Mouse (Mus musculus) CD4-positive, CD25-positive, alpha-beta regulatory T cell, adult 2 months (primary cell): Measurements from ENCODE around the gene Zcchc7.
A peak's percentile ranks its signal among the peaks of the same experiment; 100 is the strongest.

Source experiments
- DNase-seq: peaks from one replicate; pipeline ENCODE4 v3.0.0-alpha.2; 2012; ENCODE audit warnings: low read depth, low spot score

Gene Zcchc7

GRCm38 (mm10) chr4:44755553-44756133 lies at the start of gene Zcchc7:
Gene Zcchc7 (plus strand): TSS chr4:44755877.
- DNase-seq: no peak

DNA sequence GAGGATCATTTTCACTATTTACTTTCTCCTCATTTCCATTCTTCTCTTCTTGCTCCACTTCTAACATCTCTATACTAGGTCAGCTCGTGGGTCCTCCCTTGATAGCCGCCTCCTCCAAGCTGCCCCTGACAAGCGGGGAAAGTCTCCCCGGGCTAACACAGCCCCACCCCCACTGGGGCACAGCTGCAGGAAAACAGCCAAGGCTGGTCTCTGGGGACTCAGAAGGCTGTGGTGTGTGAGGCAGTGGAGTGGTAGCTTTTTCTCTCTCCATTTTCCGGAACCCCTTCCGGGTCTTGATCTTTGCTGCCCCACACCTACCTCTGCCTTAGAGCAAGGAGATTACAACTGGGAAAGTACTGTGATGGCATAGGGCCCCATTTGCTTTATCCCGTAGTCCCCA lies 49.7 kb upstream of the Zcchc7 start:
- no peak for DNase-seq

GRCm38 (mm10) chr4:44706865-44707264 lies 48.8 kb upstream of the Zcchc7 start:
- DNase-seq: no peak

GRCm38 (mm10) chr4:44708311-44708710 lies 47.4 kb upstream of the Zcchc7 start:
- DNase-seq: no peak

GRCm38 (mm10) chr4:44709091-44709695 lies 46.5 kb upstream of the Zcchc7 start:
- DNase-seq: no peak

- DNase-seq: no peak
Observed at GRCm38 (mm10) chr4:44709740-44710700, 45.7 kb upstream of the Zcchc7 start, which contains the start of gene Pax5. Gene Pax5 (minus strand): TSS chr4:44710487.

GRCm38 (mm10) chr4:44710701-44711097 lies 45.0 kb upstream of the Zcchc7 start:
- no peak for DNase-seq

DNA sequence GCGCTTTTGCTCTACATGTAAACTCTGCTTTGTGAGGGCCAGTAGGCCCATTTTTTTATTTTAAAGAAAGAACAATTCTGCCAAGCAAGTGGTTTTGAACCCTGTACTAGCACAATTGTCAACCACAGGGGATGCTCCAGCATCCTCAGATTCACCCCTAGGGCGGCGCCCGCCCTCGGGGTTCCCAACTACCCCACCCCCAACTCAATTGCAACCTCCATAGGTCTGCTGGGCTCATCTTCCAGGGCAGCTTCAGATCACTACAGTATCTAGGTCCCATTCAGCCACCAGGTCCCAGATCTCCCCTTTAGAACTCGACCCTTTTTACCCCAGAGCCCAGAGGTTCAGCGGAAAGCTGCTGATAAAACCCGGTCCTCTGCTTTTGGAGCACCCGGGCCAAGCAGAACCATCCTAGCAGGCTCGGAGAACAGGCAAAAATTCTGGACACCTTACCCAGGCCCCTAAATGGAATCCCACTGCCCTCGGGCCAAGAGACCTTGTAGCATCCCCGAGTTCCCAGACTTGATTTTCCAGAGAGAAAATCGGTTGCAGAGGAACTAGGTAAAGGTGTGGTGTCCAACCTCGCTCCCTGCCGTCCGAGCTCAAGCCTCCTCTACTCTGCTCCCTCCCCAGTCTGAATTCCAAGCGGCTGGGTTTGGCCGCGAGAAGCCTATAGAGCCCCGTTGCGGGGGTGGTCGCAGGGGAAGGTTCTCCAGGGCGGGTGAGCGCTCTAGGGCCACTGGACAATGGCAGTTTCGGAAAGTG lies 44.4 kb upstream of the Zcchc7 start:
- no peak for DNase-seq

DNA sequence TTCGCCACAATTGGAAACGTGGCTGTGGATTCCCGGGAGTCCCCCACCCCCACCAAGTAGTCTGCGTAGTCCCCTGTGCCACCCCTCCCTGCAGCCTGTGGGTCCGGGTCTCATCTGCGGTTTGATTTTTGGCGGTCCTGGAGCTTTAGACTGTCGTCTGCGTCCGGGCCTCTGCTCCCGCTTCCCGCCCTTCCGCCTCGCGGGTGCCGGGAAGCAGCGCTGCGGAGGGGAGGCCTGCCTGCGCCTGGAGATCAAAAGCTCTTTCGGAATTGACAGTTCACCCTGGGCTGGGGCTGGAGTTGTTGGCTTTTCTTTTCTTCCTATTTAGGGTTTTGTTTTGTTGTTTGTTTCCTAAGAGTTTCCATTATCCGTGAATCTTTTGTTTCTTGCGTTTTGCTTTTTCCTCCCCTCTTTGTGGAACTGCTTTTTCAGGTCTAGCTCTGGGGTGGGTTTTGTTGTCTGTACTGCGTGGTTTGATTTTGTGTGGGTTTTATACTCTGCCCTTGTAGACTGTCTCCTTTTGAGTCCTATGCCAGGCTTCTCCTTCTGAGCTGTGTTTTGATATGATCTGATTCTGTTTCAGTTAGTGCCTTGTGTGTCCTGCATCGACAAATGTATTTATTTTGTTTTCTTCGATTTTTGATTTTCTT lies 43.5 kb upstream of the Zcchc7 start:
- DNase-seq: no peak

DNA sequence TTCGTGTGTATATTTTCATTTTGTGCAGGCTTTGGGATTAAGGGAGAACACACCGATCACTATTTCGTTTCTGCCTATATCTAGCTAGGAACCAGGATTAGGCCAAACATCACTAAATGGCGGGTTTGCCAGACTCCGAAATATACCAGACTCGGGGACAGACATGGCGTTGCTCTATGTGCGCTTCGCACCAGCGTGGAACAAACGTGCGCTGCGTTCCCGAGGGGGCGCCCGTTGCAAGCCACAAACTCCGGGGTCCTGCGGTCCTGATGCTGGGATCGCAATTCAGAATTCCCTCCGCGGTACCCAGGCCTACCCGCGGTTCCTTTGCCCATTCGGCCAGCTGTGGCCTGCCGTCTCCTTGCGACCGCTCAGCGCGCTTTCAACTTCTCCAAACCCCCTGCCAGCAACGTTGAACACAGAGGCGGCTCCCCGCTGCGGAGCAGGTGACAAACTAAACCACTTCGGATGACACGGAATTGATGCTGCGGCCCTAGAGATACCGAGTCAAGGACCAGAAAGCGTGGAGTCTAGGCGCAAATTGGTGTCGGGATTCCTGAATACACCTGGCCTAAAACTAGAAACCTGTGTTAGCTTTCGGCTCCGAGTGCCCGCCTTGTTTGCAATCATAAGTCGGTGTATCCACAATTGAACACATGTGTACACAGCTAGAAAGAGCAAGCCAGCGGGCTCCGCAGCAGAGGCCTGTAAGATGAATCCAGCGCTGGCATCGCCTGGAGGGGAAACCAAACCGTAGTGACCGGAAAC lies 42.7 kb upstream of the Zcchc7 start:
- no peak for DNase-seq

GRCm38 (mm10) chr4:44713554-44714051 lies 42.1 kb upstream of the Zcchc7 start:
- no peak for DNase-seq

DNA sequence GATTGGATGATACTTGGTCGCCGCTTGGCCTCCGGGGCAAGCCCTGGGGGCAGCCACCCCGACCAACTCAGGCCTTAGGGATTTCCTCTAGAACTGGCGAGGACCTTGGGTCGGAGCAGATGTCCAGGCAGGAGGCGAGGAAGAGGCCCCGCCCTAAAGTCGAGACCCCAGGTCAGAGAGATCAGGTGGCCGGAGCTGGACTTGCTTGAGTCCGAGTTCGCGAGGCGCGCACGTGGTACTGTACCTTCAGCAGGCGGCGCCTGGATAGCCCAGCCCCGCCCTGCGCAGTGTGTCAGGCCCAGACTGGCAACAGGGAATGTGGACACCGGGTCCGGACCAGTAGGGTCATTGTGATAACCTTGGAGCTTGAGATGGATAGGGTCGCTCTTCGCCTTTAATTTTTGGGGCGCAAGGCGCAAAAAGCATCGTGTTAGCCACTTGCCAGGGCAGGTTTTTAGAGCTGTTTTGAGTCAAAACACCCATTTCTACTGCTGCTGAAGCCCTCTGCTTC lies 41.5 kb upstream of the Zcchc7 start:
- no peak for DNase-seq

DNA sequence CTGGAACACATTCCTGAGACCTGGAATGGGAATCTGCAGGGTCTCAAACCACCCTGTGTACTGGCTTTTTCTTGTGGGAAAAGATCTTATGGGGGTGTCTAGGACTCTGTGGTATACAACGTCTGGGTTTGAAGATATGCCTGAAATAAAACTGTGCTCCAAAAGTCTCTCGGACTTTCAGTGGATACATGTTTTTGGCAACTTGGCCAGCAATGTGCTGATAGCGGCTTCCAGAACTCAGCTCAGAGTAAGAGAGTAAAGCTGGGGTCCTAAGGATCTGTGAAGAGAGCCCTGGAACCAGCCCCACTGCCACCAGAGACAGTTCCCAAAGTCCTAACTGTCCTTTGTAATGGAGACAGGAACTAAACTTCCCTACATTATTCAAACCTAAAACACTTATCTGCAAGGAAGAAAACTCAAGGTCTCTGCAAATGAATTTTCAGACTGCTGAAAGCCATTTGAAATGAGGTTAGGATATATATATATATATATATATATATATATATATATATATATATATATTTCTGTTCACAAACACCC lies 40.0 kb upstream of the Zcchc7 start:
- DNase-seq: no peak

DNA sequence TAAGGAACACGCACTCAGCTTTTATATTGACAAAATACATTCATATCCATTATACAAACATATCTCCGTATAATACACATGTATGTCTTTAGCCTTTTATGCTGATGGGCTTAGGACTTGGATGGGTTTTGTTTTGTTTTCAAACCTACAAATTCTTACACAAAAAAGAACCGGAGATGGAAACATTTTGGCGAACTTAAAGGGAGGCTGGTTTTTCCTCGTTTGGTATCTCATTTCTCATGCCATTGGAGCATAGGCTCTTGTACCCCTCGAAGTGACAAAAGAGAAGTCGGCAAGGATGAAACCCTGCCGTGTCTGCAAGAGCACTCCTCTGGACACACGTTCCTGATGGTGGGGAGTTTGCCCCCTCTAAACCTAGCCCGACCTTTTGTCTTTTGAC lies 39.3 kb upstream of the Zcchc7 start:
- DNase-seq: no peak

- no peak for DNase-seq
Observed at GRCm38 (mm10) chr4:44717676-44718075, 38.0 kb upstream of the Zcchc7 start.

- no peak for DNase-seq
Observed at GRCm38 (mm10) chr4:44720046-44720445, 35.6 kb upstream of the Zcchc7 start.

- no peak for DNase-seq
Observed at GRCm38 (mm10) chr4:44721237-44721636, 34.4 kb upstream of the Zcchc7 start.

GRCm38 (mm10) chr4:44740471-44740870 lies 15.2 kb upstream of the Zcchc7 start:
- no peak for DNase-seq

DNA sequence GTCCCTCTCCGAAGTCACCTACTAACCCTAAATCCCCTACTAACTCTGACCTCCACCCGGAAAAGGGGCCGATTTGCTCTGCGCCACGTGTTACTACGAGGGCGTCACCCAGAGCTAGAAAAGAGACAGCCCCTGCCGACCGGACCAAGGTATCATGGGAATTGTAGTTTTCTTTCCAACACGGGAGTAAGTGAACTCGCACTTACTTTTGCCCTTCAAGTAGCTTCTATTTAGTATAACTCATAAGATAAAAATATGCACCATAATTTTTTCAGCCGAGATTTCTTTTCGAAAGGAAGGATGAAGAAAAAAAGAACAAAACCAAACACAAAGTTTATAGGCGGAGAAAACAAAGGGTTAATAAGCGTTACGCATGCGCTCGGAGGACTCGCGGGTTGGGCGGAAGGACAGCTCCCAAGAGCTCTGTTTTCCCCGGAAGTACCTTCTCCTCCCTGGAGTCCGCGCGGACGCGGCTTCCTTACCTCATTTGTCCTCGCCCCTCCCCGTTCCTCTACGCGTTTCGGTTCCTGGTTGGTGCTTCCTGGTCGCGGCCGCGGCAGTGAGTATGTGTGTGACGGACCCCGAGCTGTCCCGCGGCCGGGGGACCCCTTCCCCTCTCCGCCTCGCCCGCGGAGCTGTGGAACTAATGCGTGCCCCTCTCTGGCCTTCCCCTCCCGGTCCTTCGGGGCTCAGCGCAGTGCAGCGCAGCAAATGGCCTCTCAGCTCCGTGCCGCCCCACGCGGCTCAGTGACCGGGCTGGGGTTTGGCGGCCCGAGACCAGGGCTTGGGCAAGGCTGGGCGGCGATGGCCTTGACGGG lies 666 bp downstream of the Zcchc7 start:
- DNase-seq: peak; percentile 93
